Mouse (Mus musculus) heart, postnatal 10 days (tissue): ENCODE results near the gene Mcl1. TPM values are rescaled to one million over a fixed set of nuclear protein-coding genes. Genes with fewer than 3 reads are reported as not detected.
"Not testable (repeated sequence)": the region's sequence is repeated elsewhere in the genome, so short reads cannot be mapped to it uniquely, and the experiment has no call there.

Source experiments
- DNase-seq, 2 experiments: peaks; one replicate each; pipeline ENCODE4 v3.0.0; 2021
- intact Hi-C: fragments of 180-260 bp; cut with DNase I; formaldehyde crosslinking; loops from one replicate; pipeline ENCODE4 v1.15.1; 2025
- total RNA-seq, 2 experiments: library from RNA; stranded (reverse); gene quantifications; 2 replicates each; pipeline ENCODE4 v1.2.3; 2021

The Mcl1 gene
- total RNA-seq, 2 experiments from 2014 or later, result 147 to 161 TPM

DNA sequence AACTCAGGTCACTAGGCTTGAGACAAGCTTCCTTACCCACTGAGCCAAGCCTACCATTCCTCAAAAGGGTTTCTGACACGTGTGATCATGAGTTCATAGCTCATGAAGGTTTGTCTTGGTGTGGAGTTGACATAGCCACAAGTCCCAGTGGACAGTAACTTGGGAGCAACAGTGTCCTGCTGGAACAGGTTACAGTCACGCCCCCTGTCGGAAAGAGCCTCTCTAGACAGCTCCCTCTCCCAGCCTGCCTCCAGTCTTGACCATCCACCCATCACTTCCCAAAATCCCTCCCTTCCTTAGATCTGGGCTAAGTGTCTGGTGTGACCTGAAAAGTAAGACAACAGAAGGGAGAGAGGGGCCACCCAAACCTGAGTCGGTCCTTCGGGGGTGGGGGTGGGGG lies 24.3 kb downstream of the Mcl1 start:
- intact Hi-C loops, result no loop called here
- no peak for DNase-seq

DNA sequence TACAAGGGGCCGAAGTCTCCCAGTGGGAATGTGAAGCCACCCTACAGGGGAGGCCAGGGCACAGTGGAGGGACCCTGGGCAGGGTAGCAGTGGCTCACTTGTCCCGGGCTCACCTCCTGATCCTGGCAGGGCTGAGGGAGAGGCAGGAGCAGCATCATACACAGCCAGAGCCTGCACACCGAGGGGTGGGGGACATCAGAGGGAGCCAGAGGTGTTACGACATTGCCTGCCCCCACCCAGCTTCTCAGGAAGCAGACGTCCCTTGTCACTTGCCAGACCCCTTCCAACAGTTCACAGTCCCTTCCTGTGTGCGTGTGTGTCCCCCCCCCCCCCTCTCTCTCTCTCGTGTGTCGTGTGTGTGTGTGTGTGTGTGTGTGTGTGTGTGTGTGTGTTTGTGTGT lies 26.3 kb downstream of the Mcl1 start:
- intact Hi-C loops, result loop anchor here (5.0 kb wide), 2 partner anchors 47 to 132 kb away; partner anchors contain the start of gene Rprd2
- no peak for DNase-seq

DNA sequence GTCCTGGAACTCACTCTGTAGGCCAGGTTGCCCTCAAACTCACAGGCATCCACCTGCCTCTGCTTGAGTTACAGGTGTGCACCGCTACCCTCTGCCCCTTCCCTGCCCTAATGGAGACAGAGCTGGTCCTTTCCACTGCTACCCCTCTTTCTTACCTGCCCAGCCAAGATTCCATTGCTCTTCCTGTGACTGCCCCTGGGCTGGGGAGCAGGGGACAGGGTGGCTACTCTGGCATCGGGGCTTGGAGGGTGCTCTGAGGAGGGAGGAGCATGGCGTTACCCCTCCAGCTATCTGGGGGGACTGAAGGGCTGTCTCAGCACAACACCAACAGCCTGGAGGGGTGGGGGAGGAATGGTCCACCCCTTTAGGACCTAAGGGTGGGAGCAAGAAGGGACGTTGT lies 26.7 kb downstream of the Mcl1 start:
- intact Hi-C loops, result loop anchor here (5.0 kb wide), 2 partner anchors 47 to 132 kb away; partner anchors contain the start of gene Rprd2
- DNase-seq, result no peak

DNA sequence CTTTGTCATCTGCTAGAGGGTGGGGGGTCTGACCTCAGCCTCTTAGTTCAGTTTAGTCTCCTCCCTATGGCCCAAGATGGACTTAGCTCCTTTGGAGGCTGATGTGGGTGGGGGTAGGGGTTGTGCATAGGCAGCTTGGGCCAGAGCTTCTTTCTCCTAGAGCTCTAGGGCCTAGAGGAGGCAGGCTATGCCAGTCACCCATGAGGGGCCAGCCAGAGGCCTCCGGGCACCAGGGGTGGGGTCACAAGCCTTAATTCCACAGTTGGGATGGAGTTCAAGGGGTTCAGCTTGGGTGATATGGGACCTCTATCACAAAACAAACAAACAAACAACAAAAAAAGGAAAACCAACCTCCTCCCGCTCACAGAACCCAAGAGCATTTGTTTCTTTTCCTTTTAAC lies 27.1 kb downstream of the Mcl1 start:
- intact Hi-C loops, result loop anchor here (5.0 kb wide), 2 partner anchors 47 to 132 kb away; partner anchors contain the start of gene Rprd2
- no peak for DNase-seq

DNA sequence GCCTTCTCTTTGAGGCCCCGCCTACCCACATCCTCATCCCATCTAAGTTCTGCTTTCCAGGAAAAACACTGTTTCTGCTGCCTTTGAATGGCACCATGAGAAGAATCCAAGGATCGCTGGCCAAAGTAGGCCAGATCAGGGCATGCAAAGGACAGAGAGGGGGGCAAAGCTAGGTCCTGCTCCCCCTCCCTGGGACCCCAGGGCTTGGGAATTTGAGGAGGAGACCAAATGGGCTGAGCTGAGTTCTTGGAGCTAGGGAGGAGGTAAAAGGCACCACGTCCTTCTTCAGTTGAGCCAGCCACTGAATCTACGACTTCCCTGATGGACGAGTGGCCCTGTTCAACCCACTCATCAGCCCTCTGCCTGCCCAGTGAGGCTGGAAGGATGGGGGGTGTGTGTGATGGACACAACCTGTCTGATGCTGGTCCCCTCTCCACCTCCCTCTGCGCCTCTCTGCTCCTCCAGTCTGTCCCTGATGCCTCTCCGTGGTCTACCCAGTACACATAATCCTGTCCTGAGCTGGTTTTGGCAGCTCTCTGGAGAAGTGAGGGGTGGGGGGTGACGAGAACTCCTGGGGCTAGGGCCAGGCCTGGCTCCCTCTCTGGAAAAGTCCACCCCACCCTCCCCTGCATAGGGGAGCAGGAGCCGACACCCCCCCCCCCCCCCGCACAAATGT lies 28.0 kb downstream of the Mcl1 start:
- intact Hi-C loops, result loop anchor here (5.0 kb wide), 2 partner anchors 46 to 131 kb away; partner anchors contain the start of gene Rprd2
- peak in 1 of 2 experiments; percentile 46 for DNase-seq

DNA sequence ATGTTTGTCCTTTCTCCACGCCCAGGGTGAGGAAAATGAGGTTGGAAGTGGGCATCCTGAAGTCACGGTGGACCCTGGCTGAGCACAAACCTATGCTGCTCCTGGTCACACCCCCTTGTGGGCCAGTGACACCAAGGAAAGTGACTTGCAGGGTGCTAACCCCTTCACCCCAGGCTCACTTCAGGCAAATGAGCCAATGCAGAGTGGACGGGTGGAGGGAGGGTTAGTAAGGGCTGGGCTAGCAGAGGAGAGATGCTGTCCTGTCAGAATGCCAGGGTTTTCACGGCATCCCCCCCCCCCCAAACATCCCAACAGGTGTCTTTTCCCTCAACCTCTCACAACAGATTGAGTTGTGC lies 28.6 kb downstream of the Mcl1 start:
- intact Hi-C loops, result loop anchor here (5.0 kb wide), 2 partner anchors 45 to 130 kb away; partner anchors contain the start of gene Rprd2
- DNase-seq, result peak in 1 of 2 experiments; percentile 40

DNA sequence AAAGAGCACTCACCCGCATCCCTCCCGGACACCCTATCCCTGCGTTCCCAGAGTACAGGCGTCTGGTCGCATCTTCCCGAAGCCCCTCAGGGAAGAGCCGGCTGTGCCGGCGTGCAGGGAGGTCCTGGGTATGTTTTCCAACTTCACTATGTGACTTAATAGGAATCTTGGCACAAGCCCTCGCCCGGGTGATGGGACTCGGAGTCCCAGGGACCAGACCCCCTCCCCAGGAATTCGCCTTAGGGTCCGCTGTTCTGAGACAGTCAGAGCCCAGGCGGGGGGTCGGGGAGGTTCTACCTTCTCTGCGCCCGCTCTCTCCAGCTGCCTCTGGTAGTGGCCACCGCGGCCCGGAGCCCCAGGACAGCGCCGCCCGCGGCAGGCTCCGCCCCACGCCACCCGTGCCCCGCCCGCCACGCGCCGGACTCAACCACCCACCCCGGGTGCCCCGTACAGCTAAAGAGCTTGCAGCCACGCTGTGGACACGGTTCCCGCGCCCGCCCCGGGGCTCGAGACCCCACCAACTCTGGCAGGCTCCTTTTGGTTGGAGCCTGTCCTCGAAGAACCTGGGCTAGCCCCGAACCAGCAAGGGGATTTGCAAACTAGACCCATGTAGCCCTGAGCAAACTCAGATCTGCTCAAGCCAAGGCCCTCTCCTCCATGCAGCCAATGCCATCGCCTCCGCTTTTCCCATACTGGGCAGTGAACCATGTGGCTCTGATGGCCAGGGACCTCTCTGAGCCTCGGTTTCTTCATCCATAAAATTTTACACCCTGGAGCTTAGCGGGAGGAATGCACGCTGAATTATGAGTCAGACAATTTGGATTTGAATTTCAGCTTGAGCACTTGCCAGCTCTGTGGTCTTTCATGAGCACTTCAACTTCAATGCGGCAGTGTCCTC lies 29.2 kb downstream of the Mcl1 start, which contains the start of gene Adamtsl4:
Adamtsl4 (minus strand) TSS at position 394 of the 898 bp plus-strand sequence.
- intact Hi-C loops, result loop anchor here (5.0 kb wide), 2 partner anchors 45 to 130 kb away; partner anchors contain the start of gene Rprd2
- DNase-seq, result peak; percentile 85 to 87

DNA sequence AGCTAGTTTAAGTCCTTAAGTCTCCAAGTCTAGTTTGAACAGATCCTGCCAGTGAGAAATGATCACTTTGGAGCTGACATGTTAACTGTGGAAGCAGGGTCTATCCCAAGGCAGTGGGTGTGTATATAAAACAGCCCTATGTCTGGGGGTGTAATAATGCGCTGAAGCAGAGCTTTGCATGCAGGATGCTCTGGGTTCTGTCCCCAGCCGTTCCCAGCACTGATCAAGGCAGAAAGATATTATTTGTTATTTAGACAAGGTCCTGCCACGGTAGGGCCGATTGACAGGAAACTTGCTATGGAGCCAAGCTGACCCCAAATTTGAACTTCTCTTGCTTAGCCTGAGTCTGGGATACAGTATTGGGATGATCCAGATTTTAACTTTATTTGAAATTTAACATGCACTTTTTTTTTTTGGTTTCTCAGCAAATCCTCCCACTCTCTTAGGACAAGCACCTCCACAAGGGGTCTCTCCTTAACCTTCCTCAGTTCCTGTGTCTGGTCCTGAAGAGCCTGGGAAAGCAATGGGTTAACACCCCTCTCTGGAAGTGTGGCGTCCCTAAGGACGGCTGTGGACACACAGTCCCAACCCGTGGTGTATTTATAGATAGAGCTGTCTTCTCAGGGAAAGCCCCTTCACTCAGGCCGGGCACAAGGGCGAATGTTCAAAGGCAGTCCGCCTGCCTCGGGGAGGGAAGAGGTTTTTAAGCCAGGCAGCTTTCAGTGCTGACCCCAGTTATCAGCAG lies 30.8 kb downstream of the Mcl1 start:
- intact Hi-C loops, result loop anchor here (5.0 kb wide), 2 partner anchors 43 to 128 kb away; partner anchors contain the start of gene Rprd2
- peak; percentile 69 to 71 for DNase-seq

DNA sequence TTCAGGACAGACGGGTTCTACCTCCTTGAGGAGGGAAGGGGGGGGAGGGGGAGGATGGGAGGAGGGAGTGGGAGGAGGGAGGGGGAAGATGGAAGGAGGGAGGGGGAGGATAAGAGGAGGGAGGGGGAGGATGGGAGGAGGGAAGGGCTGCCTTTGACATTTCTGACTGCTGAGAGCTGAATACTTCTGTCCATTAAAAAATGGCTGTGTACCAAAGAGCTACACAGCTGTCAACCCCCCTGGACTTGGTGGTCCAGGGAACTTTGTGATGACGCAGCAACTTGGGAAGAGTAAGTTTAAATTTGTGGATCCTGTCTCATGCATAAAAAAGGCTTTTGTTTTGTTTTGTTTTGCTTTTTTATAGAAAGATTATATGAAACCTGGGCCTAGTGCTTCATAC lies 31.4 kb downstream of the Mcl1 start:
- DNase-seq, result no peak
- intact Hi-C loops, result loop anchor here (5.0 kb wide), 2 partner anchors 42 to 127 kb away; partner anchors contain the start of gene Rprd2

DNA sequence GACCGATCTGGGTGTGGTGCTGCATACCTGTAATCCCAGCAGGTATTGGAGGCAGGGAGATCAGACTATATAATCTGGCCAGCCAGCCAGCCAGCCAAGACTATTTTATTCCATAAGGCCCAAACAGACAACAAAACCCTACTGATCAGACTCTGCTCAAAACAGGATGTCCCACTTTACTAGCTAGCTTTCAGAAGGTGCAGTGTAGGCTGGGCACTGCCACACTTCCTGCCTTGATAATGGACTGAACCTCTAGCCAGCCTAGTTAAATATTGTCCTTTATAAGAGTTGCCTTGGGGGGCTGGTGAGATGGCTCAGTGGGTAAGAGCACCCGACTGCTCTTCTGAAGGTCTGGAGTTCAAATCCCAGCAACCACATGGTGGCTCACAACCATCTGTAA lies 32.0 kb downstream of the Mcl1 start:
- intact Hi-C loops, DNase-seq: not testable (repeated sequence)

DNA sequence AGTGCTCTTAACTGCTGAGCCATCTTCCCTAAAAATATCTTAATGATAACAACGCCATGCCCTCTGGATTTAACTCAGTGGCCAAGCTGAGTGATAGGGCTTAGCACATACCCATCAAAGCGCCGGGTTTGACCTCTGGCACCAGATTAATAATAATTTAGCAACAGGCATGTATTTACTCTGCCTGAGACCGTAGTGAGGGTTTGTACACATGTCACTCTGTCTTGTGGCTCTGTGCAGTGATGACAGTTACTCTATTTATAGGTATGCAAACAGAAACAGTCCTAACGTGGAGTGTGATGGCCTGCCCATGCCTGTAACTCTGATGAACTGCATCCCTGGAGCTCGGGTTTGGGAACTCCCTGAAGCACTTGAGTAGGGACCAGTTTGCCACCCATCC lies 34.1 kb downstream of the Mcl1 start:
- peak; percentile 64 to 70 for DNase-seq
- intact Hi-C loops, result no loop called here

DNA sequence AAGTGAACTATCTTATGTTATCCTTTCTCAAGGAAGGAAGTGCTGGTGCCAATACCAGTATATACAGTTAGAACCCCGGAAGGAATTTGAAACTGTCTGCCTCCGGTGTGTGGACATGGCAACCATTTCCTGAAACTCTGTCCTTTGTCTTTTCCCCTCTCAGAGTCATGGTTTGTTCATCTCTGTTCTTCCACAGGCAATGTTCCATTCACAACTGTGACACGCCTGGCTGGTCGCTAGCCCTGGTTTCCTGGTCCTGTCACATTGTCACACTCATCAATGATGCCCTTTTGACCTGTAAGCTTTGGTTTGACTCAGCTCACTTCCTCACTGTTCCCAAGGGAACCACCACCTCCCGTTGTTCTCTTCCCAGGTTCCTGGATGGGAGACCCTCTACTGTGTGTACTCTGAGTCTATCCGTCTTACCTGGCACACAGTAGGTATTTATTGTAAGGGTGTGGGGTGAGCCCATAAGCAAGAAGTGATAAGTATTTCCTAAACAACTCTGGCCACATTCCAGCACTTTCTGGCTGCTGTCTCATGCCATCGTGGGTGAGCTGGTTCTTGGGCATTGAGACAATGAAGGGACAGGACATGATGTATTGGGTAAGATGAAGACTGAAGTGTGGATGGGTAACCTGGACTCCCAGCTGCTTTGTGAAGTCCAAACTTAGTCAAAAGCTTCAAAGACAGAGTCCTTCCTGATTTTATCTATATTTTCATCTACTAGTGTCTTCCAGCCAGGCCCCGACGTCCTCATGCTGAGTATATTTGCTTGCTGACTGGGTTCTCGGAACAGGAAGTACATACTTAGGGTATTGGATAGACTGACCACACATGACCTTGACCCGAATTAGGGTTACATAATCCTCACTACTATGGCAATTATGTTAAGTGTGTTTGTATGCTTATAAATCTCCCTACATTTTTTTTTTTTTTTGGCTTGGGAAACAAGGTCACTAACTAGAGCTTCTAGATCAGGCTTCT lies 35.5 kb downstream of the Mcl1 start:
- DNase-seq, result no peak
- intact Hi-C loops, result no loop called here

DNA sequence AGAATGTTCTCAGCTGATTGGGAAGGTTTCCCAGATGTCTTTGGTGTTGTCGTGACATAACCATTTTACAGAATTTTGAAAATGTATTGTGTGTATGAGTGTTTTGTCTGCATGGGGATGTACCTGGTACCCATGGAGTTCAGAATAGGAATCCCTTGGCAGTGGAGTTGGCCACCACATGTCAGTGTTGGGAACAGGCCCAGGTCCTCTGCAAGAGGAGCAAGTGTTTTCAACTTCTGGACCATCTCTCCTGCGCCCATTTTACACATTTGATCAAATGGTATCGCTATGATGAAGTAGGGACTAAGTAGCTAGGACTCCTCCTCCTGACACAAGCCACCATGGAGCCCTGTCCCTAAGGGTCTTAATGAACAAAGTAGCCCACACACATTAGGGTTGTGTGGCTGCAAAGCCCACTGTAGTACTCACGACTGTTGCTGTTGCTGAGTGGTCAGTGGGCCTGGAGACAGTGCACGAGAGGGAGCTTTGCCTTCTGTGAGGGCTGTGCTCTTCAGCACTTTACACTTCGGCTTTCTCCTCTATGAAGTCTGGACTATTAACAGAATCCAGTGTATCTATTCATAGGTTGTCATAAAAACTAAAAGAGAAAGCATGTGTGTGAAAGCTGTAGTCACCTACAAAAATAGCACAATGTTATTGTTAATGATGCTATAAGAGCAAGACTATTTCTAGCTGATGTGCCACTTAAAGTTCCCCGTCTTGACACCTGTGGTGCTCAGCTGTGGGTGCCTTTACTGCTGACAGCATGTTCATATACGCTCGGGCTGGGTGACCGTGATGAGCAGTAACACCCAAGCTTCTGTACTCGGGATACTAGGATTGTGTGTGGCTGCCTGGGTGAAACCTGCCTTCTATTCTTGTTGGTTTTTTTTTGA lies 36.5 kb downstream of the Mcl1 start:
- intact Hi-C loops, result no loop called here
- DNase-seq, result peak in 1 of 2 experiments; percentile 64

DNA sequence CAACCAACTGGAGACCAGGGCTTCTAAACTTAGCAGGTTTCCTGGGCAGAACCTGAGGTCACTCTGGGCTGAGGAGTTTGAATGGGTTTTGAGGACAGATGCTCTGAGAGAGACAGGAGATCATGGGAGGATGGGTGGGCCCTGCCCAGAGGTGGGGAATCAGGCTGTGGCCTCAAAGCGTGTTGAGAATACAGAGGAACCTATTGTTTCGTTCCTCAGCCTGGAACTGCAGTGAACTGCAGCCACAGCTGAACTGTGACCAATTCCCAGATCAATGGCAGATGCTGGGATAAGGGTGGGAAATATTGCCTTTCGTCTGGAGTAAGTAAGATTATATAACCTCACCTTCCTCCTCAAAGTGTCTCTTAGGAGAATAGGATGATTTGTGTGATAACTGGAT lies 37.2 kb downstream of the Mcl1 start:
- intact Hi-C loops, result no loop called here
- no peak for DNase-seq

DNA sequence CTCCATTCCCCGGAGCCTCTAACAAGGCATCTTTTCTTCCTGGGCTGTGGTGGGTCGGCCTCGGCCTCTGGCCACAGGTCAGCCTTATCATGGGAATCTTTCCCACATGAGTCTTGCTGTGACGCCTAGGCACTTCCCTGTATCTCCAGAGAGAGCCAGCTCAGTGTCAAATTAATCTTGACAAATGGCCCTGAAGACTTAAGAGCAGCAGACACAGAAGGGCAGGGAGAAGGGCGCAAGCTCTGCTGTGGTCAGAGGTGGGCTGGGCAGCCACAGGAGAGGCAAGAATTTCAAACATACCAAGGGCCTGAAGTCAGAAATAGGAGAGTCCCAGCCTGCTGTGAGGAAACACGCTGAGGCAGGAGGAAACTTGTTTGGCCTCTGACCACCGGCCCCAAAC lies 37.8 kb downstream of the Mcl1 start:
- intact Hi-C loops, result no loop called here
- no peak for DNase-seq

DNA sequence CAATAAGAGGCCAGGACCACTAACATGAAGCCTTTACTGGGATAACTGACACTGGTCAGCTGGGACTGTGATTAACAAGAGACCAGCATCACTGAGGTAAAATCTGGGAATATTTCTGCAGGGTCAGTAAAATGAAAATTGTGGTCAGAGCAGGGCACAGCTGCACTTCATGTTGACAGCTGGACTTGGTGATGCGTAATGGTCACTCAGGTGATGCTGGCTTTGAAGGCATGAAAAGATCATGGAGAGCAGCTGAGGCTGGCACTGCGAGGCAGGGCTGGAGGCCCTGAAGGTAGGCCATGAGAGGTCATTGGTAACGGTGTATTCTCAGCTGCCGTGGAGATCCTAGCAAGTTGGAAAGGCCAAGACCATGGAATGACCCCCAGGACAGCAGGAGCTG lies 39.7 kb downstream of the Mcl1 start:
- DNase-seq, result no peak
- intact Hi-C loops, result no loop called here

DNA sequence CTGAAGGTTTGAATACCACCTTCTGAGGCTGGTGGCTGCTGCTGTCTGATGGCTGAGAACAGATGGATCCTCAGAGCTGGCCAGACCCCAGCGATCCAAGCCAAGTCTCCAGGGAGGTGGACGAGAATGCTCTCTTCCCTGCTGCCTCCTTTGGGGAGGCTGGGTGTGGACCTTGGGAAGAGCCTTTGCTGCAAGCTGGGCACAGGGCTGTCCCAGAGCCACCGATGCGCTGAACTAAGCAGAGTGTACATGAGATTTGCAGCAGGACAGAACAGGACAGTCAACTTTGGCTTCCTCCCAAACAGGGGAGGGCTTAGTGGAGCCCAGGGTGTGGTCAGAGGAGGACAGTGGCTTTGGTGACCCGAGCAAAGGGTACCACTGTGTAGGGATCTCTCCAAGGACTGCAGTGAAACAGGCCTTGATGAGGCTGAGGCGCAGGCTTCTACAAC lies 41.7 kb downstream of the Mcl1 start:
- intact Hi-C loops, result no loop called here
- DNase-seq, result peak in 1 of 2 experiments; percentile 49

DNA sequence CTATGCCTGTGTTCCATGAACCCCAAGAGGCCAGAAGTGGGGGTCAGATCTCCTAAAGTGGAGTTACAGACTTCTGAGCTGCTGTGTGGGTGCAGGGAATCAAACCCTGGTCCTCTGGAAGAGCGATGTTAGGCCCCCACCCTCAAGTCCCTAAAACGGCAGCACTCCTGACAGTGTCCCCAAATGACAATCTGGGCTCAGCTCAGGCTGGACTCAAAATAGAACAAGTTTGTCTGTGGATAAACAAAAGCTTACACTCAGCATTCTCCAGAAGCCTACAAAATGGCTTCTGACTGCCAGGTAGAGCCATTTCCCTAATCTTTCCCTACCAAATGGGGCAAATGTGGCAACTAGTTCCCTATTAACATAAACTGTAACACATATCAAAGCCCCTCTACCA lies 42.5 kb downstream of the Mcl1 start:
- no peak for DNase-seq
- intact Hi-C loops, result no loop called here
